Mouse (Mus musculus) liver, postnatal 0 days (tissue): ENCODE results near the gene H2afv. TPM values are rescaled to one million over a fixed set of nuclear protein-coding genes. Genes with fewer than 3 reads are reported as not detected.

Source experiments
- ATAC-seq: fragments of 200-750 bp; cut with Nextera tagmentation; 2 replicates; pipeline ENCODE4 v1.8.0; 2017; ENCODE audit warnings: mild to moderate bottlenecking, moderate library complexity
- DNase-seq: peaks from one replicate; pipeline ENCODE4 v3.0.0-alpha.2; 2016
- H3K27ac ChIP-seq: fragments of 300-500 bp; sonication (generic); 2 replicates; pipeline ENCODE4 v1.5.1; 2014; ENCODE audit warnings: antibody characterized with exemption, moderate library complexity, mild to moderate bottlenecking, low read depth
- H3K27me3 ChIP-seq: fragments of 300-500 bp; sonication (generic); 2 replicates; pipeline ENCODE4 v1.6.1; 2014; ENCODE audit warnings: low read length, control low read depth, mixed read lengths; ENCODE audit not compliant: insufficient read depth
- H3K36me3 ChIP-seq: fragments of 300-500 bp; sonication (generic); replicated peaks from 2 replicates; pipeline ENCODE4 v1.6.1; 2014; ENCODE audit warnings: mild to moderate bottlenecking, control low read depth, low read length, moderate library complexity, mixed read lengths; ENCODE audit not compliant: insufficient read depth
- H3K4me1 ChIP-seq: fragments of 300-500 bp; sonication (generic); 2 replicates; pipeline ENCODE4 v1.6.1; 2014; ENCODE audit warnings: antibody characterized with exemption, mild to moderate bottlenecking, control low read depth; ENCODE audit not compliant: insufficient read depth
- H3K4me2 ChIP-seq: fragments of 300-500 bp; sonication (generic); 2 replicates; pipeline ENCODE4 v1.6.1; 2014; ENCODE audit warnings: low read depth, mild to moderate bottlenecking, low read length, moderate library complexity, mixed read lengths
- H3K4me3 ChIP-seq: fragments of 300-500 bp; sonication (generic); 2 replicates; pipeline ENCODE4 v1.5.1; 2014; ENCODE audit warnings: low read depth, low read length
- H3K9ac ChIP-seq: fragments of 300-500 bp; sonication (generic); replicated peaks from 2 replicates; pipeline ENCODE4 v1.6.1; 2014; ENCODE audit warnings: mild to moderate bottlenecking, moderate library complexity
- H3K9me3 ChIP-seq: fragments of 300-500 bp; sonication (generic); 2 replicates; pipeline ENCODE4 v1.6.1; 2016; ENCODE audit warnings: mild to moderate bottlenecking, control low read depth, low read length, mixed read lengths
- CTCF ChIP-seq: sonication (generic); IDR thresholded peaks from 2 replicates; pipeline ENCODE4 v1.5.1; 2016; ENCODE audit warnings: antibody characterized with exemption, low read depth
- EP300 ChIP-seq: IDR thresholded peaks from 2 replicates; pipeline ENCODE4 v1.6.1; 2016; ENCODE audit warnings: antibody characterized with exemption, low read depth, mild to moderate bottlenecking
- WGBS: fragments of 180-500 bp; shearing (Covaris S2); extraction: QIAGEN DNeasy Blood & Tissue Kit; methylation state at CpG from one replicate; pipeline ENCODE4 v1.1.7; 2014; ENCODE audit not compliant: insufficient replicate concordance; 5-methylcytosine and 5-hydroxymethylcytosine counted together
- polyA plus RNA-seq: library from polyadenylated mRNA; unstranded; fragments of >200 nt; fragmentation: Nextera tagmentation; extraction: Ambion mirVana; gene quantifications from 2 replicates; pipeline ENCODE4 v1.2.1, GENCODE M21; 2015

Gene H2afv
- polyA plus RNA-seq, 1 experiment from 2014 or later: 135 TPM

GRCm38 (mm10) chr11:6447493-6447892 lies 3.2 kb upstream of the H2afv start:
- H3K27ac ChIP-seq: no peak overlapping the region
- H3K36me3 ChIP-seq: no peaks in the 10 kb centered on the region
- H3K9me3 ChIP-seq: no peaks in the 10 kb centered on the region
- no peak overlapping the region for H3K9ac ChIP-seq
- no peak overlapping the region for H3K4me3 ChIP-seq
- TF ChIP-seq EP300 (no peak), CTCF (no peak)
- no peak overlapping the region for H3K4me2 ChIP-seq
- no peaks in the 10 kb centered on the region for H3K27me3 ChIP-seq
- H3K4me1 ChIP-seq: peaks cover 4% of the 10 kb centered on the region; the same call in 1 of the 2 replicates
- ATAC-seq (no peak), DNase-seq (no peak)
- WGBS: 79% methylated on average over 4 of the region's 4 CpGs

- no peak for DNase-seq
- no peak overlapping the region for H3K4me2 ChIP-seq
- no peak for TF ChIP-seq CTCF
- TF ChIP-seq EP300: no peak
- H3K9ac ChIP-seq: no peak overlapping the region
- no peaks in the 10 kb centered on the region for H3K9me3 ChIP-seq
- no peak overlapping the region for H3K4me3 ChIP-seq
- H3K4me1 ChIP-seq: peaks cover 4% of the 10 kb centered on the region; the same call in 1 of the 2 replicates
- ATAC-seq: no peak
- H3K36me3 ChIP-seq: peaks cover 7% of the 10 kb centered on the region; the same call in 1 of the 2 replicates
- no peak overlapping the region for H3K27ac ChIP-seq
- WGBS: 86% methylated on average over 7 of the region's 7 CpGs
- H3K27me3 ChIP-seq: no peaks in the 10 kb centered on the region
Observed at GRCm38 (mm10) chr11:6445951-6446350, 1.7 kb upstream of the H2afv start.

GRCm38 (mm10) chr11:6445441-6445840 lies 1.2 kb upstream of the H2afv start:
- Histone ChIP-seq H3K9ac (no peak overlapping the region), H3K4me1 (peaks cover 4% of the 10 kb centered on the region; the same call in 1 of the 2 replicates), H3K9me3 (no peaks in the 10 kb centered on the region), H3K4me3 (no peak overlapping the region), H3K36me3 (peaks cover 9% of the 10 kb centered on the region), H3K4me2 (peak overlapping the region; percentile 65; the same call in 1 of the 2 replicates), H3K27me3 (no peaks in the 10 kb centered on the region), H3K27ac (peak overlapping the region; percentile 71)
- DNase-seq: no peak
- 76% methylated on average over 4 of the region's 4 CpGs for whole genome bisulfite sequencing
- no peak for ATAC-seq
- TF ChIP-seq EP300 (no peak), CTCF (no peak)

GRCm38 (mm10) chr11:6443727-6444076 lies 541 bp downstream of the H2afv start:
- H3K27me3 ChIP-seq: no peaks in the 10 kb centered on the region
- H3K36me3 ChIP-seq: peaks cover 15% of the 10 kb centered on the region
- DNase-seq (no peak), ATAC-seq (no peak)
- TF ChIP-seq EP300 (no peak), CTCF (no peak)
- H3K4me1 ChIP-seq: peaks cover 4% of the 10 kb centered on the region; the same call in 1 of the 2 replicates
- peak overlapping the region; percentile 90 for H3K27ac ChIP-seq
- H3K9ac ChIP-seq: peak overlapping the region; percentile 87
- no peaks in the 10 kb centered on the region for H3K9me3 ChIP-seq
- WGBS: under 1% methylated on average over 10 of the region's 10 CpGs
- peak overlapping the region; percentile 69 for H3K4me3 ChIP-seq
- peak overlapping the region; percentile 82 for H3K4me2 ChIP-seq

DNA sequence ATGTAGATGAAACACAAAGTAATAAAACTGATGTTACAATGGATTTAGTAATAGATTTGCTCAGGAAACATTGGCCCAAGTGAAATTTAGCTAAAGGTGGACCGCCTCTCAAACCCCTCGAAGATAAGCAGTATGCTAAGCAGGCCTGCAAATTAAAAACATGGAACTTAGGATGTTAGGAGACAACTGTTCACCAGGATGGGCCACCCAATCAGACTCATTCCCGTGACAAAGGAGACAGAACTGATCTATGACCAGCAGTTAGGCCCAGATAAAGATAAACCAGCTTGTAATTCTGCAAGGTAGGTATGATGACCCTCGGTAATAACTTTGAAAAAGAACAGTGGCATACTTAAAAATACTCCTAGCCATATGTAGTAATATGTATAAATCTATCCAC lies 1.1 kb downstream of the H2afv start:
- H3K36me3 ChIP-seq: peaks cover 18% of the 10 kb centered on the region
- peak overlapping the region; percentile 82 for H3K4me2 ChIP-seq
- WGBS: 42% methylated on average over 4 of the region's 4 CpGs
- peak overlapping the region; percentile 87 for H3K9ac ChIP-seq
- peaks cover 4% of the 10 kb centered on the region; the same call in 1 of the 2 replicates for H3K4me1 ChIP-seq
- DNase-seq (no peak), ATAC-seq (no peak)
- TF ChIP-seq EP300 (no peak), CTCF (no peak)
- peak overlapping the region; percentile 90 for H3K27ac ChIP-seq
- H3K9me3 ChIP-seq: no peaks in the 10 kb centered on the region
- H3K27me3 ChIP-seq: no peaks in the 10 kb centered on the region
- peak overlapping the region; percentile 69 for H3K4me3 ChIP-seq

DNA sequence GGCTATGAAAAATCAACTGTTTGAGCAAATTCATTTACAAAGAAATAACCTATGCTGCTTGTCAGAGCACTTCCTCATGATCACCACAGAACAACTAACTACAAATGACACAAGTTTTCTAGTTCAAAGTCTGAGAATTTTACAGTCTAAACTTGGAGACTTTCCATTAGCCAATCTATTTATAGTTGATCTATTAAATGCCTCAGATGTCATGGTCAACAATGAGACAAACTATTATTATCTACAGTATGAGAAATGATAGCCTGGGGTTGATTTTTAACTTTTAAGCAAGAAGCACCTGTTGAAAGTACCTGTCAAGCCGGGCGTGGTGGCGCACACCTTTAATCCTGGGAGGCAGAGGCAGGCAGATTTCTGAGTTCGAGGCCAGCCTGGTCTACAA lies 1.7 kb downstream of the H2afv start:
- WGBS: 86% methylated on average over 4 of the region's 4 CpGs
- no peaks in the 10 kb centered on the region for H3K9me3 ChIP-seq
- peaks cover 4% of the 10 kb centered on the region; the same call in 1 of the 2 replicates for H3K4me1 ChIP-seq
- H3K4me3 ChIP-seq: peak overlapping the region; percentile 69
- DNase-seq: no peak
- H3K4me2 ChIP-seq: peak overlapping the region; percentile 82
- ATAC-seq: no peak
- peaks cover 22% of the 10 kb centered on the region for H3K36me3 ChIP-seq
- TF ChIP-seq EP300: no peak
- no peak for TF ChIP-seq CTCF
- H3K27ac ChIP-seq: no peak overlapping the region
- no peaks in the 10 kb centered on the region for H3K27me3 ChIP-seq
- no peak overlapping the region for H3K9ac ChIP-seq

DNA sequence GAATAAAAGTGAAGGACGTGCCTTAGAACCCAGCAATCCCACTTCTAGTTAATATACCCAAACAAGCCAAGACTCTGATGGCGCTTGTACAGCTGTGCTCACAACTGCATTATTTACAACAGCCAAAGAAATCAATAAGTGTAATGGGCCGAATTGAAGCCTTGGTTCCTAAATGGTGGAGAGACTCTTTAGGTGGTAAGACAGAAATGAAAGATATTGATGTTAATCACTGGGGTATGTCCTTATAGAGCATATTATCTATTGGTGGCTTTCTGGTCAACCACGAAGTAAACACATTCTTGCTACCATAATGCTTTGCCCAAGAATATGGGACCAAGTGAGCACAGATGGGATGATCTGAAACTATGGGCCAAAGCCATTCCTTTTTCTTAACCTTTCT lies 4.1 kb downstream of the H2afv start:
- Histone ChIP-seq H3K27me3 (no peaks in the 10 kb centered on the region), H3K4me1 (peaks cover 4% of the 10 kb centered on the region; the same call in 1 of the 2 replicates), H3K27ac (no peak overlapping the region), H3K4me2 (no peak overlapping the region), H3K9me3 (no peaks in the 10 kb centered on the region), H3K4me3 (no peak overlapping the region), H3K9ac (no peak overlapping the region), H3K36me3 (peaks cover 41% of the 10 kb centered on the region)
- WGBS: 88% methylated on average over 4 of the region's 4 CpGs
- no peak for TF ChIP-seq EP300
- no peak for TF ChIP-seq CTCF
- no peak for ATAC-seq
- DNase-seq: no peak
